Mouse (Mus musculus) left cerebral cortex, postnatal 4 days (tissue): Measurements from ENCODE around the gene Fstl4. TPM values are rescaled to one million over a fixed set of nuclear protein-coding genes. Genes with fewer than 3 reads are reported as not detected.

Source experiments
- DNase-seq: peaks from one replicate; pipeline ENCODE4 v3.0.0-alpha.2; 2022
- intact Hi-C: fragments of 180-260 bp; cut with DNase I; formaldehyde crosslinking; loops from one replicate; pipeline ENCODE4 v1.15.1; 2025
- total RNA-seq, 2 experiments: library from RNA; stranded (reverse); gene quantifications; 2 replicates each; pipeline ENCODE4 v1.2.3; 2021

The Fstl4 gene
- total RNA-seq, 2 experiments from 2014 or later: 12.9 to 13.2 TPM

GRCm38 (mm10) chr11:52765678-52766254 lies 1.3 kb downstream of the Fstl4 start:
- peak; percentile 55 for DNase-seq
- intact Hi-C loops: loop anchor here (5.0 to 10.0 kb wide), 2 partner anchors 267 to 489 kb away; no protein-coding TSS in a partner anchor

GRCm38 (mm10) chr11:52767921-52768320 lies 3.5 kb downstream of the Fstl4 start:
- DNase-seq: no peak
- intact Hi-C loops: loop anchor here (5.0 to 10.0 kb wide), 2 partner anchors 264 to 487 kb away; no protein-coding TSS in a partner anchor

GRCm38 (mm10) chr11:52773073-52773472 lies 8.6 kb downstream of the Fstl4 start:
- intact Hi-C loops: no loop called here
- DNase-seq: no peak

- no peak for DNase-seq
- intact Hi-C loops: no loop called here
Observed at GRCm38 (mm10) chr11:52775291-52775690, 10.9 kb downstream of the Fstl4 start.

GRCm38 (mm10) chr11:52782426-52782825 lies 18.0 kb downstream of the Fstl4 start:
- DNase-seq: no peak
- intact Hi-C loops: no loop called here

GRCm38 (mm10) chr11:52794331-52794730 lies 29.9 kb downstream of the Fstl4 start:
- intact Hi-C loops: no loop called here
- DNase-seq: no peak

- intact Hi-C loops: no loop called here
- no peak for DNase-seq
Observed at GRCm38 (mm10) chr11:52809542-52809941, 45.1 kb downstream of the Fstl4 start.

GRCm38 (mm10) chr11:52816004-52816403 lies 51.6 kb downstream of the Fstl4 start:
- intact Hi-C loops: no loop called here
- DNase-seq: no peak

- intact Hi-C loops: no loop called here
- DNase-seq: no peak
Observed at GRCm38 (mm10) chr11:52820336-52820905, 56.0 kb downstream of the Fstl4 start.

GRCm38 (mm10) chr11:52826591-52826990 lies 62.2 kb downstream of the Fstl4 start:
- DNase-seq: no peak
- intact Hi-C loops: no loop called here

- no peak for DNase-seq
- intact Hi-C loops: no loop called here
Observed at GRCm38 (mm10) chr11:52831631-52832310, 67.3 kb downstream of the Fstl4 start.

GRCm38 (mm10) chr11:52832311-52832675 lies 67.9 kb downstream of the Fstl4 start:
- intact Hi-C loops: no loop called here

GRCm38 (mm10) chr11:52848691-52849090 lies 84.3 kb downstream of the Fstl4 start:
- intact Hi-C loops: no loop called here
- DNase-seq: no peak

More at GRCm38 (mm10) chr11:52832311-52832675, 67.9 kb downstream of the Fstl4 start:
- no peak for DNase-seq

GRCm38 (mm10) chr11:52850071-52850470 lies 85.6 kb downstream of the Fstl4 start:
- intact Hi-C loops: no loop called here
- DNase-seq: no peak

GRCm38 (mm10) chr11:52872846-52873512 lies 108.5 kb downstream of the Fstl4 start:
- DNase-seq: no peak
- intact Hi-C loops: loop anchor here (10.0 kb wide), 1 partner anchor 262 kb away; no protein-coding TSS in a partner anchor

GRCm38 (mm10) chr11:52875916-52876765 lies 111.7 kb downstream of the Fstl4 start:
- intact Hi-C loops: loop anchor here (10.0 kb wide), 1 partner anchor 259 kb away; no protein-coding TSS in a partner anchor

GRCm38 (mm10) chr11:52877662-52878061 lies 113.2 kb downstream of the Fstl4 start:
- intact Hi-C loops: loop anchor here (10.0 kb wide), 1 partner anchor 257 kb away; no protein-coding TSS in a partner anchor
- DNase-seq: no peak

More at GRCm38 (mm10) chr11:52875916-52876765, 111.7 kb downstream of the Fstl4 start:
- no peak for DNase-seq

- DNase-seq: no peak
- intact Hi-C loops: loop anchor here (10.0 kb wide), 1 partner anchor 255 kb away; no protein-coding TSS in a partner anchor
Observed at GRCm38 (mm10) chr11:52879958-52880357, 115.5 kb downstream of the Fstl4 start.

- intact Hi-C loops: no loop called here
- no peak for DNase-seq
Observed at GRCm38 (mm10) chr11:52886559-52887303, 122.3 kb downstream of the Fstl4 start.
